Mouse (Mus musculus) lung, postnatal 36 days (tissue): ENCODE data around the gene Cpne4.

Experiments used
- DNase-seq: peaks from one replicate; pipeline ENCODE4 v3.0.0; 2022; ENCODE audit warnings: mixed read lengths

The Cpne4 gene

DNA sequence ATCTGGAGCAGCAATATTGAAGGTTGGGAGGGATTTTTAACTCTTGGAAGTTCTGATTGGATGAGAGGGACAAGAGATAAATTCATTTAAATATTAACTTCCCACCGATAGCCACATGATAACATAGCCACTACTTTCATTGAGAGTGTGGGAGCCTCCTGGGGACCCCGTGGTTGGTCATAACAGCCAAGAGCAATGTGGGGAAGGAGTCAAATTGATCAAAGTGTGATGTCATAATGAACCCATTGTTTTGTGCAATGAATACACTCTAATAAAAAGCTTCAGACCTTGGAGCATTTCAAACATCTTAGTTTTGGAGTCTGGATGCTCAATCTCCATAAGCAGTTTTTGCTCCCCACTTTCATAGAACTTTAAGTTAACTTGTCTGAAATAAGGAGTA, at the start of gene Cpne4:
Gene Cpne4 (plus strand): TSS at position 301 of the 400 bp plus-strand sequence.
- DNase-seq, result no peak

- no peak for DNase-seq
Measured at GRCm38 (mm10) chr9:104515187-104515586, 31.9 kb upstream of the Cpne4 start.

DNA sequence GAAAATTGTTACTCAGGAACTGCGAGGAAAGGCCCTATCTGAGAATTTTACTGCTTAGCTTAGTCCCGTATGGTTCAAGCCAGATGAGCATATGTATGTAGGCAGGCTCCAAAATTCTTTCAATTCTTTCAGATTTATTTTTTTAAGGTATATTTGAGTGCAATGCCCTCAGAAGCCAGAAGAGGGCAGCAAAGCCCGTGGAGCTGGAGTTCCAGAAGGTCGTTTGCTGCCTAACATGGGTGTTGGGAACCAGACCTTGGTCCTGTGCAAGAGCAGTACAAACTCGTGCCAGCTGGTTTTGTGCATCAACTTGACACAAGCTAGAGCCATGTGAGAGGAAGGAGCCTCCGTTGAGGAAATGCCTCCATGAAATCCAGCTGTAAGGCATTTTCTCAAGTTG, 11.6 kb upstream of the Cpne4 start:
- peak; percentile 1 for DNase-seq

DNA sequence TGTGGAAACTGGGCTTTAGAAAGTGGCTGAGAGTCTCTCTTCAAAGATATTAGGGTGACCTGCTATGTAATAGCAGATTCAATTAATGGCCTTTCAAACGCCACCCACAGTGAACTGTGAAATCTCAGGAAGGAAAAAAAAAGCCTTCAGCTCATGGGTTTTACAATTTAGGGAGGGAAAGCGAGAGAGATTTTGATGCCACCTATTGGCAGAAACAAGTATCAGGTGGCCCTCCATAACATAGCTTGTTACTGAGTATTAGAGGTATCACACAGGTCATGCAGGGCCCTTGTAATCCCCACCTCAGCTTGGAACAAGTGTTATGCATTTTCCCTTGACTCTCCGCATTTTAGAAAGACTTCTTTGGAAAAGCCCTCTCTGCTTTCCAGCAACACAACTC, 18.7 kb downstream of the Cpne4 start:
- no peak for DNase-seq

DNA sequence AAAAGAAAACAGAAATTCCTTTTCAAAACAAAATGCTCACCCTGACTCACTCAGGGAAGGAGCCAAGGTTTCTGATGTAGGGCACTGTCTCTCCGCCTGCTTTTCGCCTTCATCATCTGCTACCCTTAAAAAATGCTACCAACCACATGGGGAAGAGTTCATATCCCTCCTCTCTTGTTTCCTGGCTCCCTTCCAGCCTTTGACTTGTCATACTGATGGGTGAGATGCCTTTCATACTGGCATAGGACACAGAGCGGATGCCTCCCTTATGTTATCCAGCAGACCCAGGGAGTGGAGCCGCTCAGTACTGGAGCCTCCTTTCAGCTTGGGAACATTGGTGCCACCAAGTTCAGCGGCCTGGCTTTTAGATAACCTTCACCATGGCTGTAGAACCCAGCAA, 19.4 kb downstream of the Cpne4 start:
- no peak for DNase-seq

- no peak for DNase-seq
Measured at GRCm38 (mm10) chr9:104567096-104567495, 20.0 kb downstream of the Cpne4 start.

GRCm38 (mm10) chr9:104569480-104570167, 22.5 kb downstream of the Cpne4 start:
- DNase-seq, result peak; percentile 62

GRCm38 (mm10) chr9:104572856-104573255, 25.8 kb downstream of the Cpne4 start:
- peak; percentile 24 for DNase-seq

DNA sequence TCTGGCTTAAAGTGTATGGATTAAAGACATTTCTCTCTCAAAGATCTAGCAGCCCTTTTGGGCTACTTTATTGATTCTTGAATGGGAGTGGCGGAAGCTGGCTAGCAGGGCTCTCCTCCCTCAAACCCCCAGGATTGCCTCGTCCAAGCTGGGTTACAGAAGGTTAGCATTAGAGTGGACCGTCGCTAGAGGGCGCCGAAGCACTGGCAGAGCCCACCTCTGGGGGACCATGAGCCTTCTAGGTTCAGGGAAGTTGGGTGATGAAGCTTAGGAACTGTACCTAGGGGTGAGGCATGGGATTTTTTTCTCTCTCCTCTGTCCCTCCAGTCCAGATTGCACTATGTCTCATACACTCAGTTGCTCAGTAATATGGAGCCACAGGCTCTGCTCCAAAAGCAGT, 27.4 kb downstream of the Cpne4 start:
- peak; percentile 53 for DNase-seq

DNA sequence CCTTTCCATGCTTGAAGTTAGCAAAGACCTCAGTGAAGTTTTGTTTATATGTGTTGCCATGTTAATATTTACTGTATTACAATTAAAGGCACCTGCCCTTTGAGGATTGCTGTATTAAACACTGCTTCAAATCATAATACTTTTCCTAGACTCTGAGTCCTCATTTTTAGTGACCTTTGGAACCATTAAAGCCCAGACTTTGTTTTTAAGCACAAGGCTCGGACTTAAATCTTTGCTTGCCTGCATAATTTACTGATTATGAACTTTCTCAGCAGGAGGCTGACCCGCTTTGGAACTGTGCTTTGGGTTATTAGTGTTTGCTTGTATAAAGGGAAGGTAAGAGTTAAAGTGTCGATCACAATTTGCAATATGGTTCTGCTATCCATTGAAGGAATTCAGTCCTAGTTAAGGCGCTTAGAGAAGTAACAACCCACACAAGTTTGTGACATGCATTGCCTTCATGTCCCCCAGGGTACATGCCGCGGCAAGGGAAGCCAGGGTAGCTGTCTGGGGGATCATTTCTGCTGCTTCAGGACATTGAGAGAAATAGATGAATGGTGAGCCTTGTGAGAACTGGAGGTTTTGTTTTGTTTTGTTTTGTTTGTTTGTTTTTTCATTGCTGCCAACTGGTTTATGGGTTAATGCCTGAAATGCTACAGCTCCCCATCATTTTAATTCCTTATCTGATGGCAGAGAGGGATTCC, 35.0 kb downstream of the Cpne4 start:
- DNase-seq, result no peak

GRCm38 (mm10) chr9:104582675-104583074, 35.6 kb downstream of the Cpne4 start:
- peak; percentile 53 for DNase-seq

- DNase-seq, result peak; percentile 12
Measured at GRCm38 (mm10) chr9:104594550-104594949, 47.5 kb downstream of the Cpne4 start.

DNA sequence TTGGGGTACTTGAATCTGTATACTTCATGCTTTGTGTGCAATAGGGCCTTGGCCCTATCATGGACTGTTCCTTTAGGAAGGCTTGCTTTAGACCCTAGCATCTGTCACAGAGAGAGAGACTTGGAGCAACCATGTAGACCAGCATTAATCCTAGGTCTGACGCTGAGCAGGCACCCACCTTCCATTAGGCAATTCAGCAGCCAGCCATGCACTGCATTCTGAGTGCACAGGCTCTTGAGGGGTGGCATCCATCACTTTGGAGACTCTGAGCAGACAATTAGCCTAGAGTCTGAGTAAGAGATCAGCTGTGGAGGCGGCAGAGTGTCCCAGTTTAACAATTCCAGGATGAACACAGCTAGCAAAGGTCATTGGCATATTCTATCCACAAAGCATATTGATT, 47.9 kb downstream of the Cpne4 start:
- no peak for DNase-seq

- no peak for DNase-seq
Measured at GRCm38 (mm10) chr9:104612523-104612922, 65.4 kb downstream of the Cpne4 start.

GRCm38 (mm10) chr9:104616691-104617090, 69.6 kb downstream of the Cpne4 start:
- no peak for DNase-seq

DNA sequence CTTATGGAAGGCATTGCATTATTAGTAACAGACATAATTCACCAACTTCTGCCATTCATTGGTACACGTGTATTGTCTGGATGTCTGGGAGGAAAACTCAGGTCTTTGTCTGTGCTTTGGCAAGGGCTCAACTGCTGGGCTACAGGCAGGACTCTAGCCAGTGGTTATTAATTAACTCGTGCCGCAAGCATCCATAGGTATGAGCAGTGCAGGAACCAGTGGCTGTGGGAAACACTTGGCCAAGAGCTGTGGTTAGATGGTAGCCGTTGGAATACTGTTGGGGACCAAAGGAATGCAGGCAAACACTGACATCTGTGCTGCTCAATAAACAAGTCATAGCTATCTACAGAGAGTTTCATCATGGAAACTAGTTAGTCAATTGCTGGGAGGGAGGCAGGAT, 76.5 kb downstream of the Cpne4 start:
- no peak for DNase-seq

GRCm38 (mm10) chr9:104627816-104628215, 80.7 kb downstream of the Cpne4 start:
- DNase-seq, result no peak

DNA sequence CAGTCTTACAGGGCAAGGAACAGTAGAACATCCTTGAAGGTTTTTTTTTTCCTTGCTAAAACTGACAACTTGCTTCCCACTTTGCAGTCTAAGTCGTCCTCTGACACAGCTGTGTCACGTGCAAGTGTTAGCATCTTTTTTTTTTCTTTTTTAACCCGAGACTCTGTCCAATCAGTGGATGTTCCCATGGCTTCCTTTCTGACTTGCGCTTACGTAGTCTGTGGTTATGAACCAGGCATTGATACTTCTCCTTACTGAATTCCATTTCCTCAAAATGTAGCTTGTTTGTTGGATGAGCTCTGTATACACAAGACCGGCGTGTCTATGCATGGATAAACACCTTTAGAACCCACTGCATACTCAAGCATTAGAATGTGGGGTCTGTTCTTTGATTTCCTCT, 82.2 kb downstream of the Cpne4 start:
- DNase-seq, result peak; percentile 10

DNA sequence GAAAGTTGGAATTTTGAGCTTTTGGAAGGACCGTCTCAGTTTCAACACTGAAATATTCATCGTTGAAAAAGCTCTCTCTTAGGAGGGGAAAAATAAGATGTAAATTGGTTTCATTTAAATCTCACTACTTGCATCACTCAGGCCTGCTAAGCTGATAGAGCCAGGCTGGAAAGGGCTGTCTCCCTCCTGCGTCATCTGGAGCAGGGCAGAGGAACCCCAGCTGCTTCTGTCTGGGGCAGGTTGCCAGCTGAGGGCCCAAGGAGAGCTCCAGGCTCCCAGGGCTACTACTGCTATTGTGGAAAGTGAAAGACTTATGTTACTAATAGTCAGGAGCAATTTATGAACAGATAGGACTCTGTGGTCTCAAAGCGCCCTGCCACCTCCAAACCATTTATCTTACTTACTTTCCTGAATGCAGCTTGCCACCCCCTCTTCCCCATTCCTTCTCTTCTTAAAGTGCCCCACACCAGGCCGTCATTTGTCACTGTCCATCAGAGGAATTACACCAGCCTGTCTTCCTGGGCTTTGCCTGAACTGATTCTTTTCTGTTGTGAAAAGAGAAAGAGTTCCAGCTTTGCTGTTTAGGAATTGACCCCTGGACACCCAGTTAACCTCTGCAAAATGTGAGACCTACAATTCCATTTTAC, 99.4 kb downstream of the Cpne4 start:
- peak; percentile 11 for DNase-seq

- DNase-seq, result no peak
Measured at GRCm38 (mm10) chr9:104652691-104653261, 105.7 kb downstream of the Cpne4 start.

GRCm38 (mm10) chr9:104659758-104660157, 112.7 kb downstream of the Cpne4 start:
- DNase-seq, result no peak

GRCm38 (mm10) chr9:104676665-104677064, 129.6 kb downstream of the Cpne4 start:
- peak; percentile 2 for DNase-seq

DNA sequence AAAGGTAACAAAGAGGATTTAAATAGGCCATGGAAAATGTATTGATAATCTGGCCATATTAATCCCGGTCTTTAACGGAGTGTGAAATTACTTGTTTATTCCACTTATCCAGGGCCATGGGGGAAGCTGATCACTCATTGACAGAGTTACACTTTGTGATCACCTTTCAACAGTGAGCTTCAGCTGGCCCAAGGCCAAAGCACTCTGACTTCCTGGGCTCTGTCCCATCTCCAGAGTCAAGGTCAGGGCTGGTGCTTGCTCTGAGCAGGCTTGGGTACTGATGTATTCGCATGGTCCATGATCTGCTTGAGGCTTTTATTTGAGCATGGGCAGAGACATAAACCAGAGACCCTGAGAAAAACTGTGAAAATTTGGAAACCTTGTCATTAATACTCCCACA, 131.5 kb downstream of the Cpne4 start:
- no peak for DNase-seq

GRCm38 (mm10) chr9:104687051-104687450, 140.0 kb downstream of the Cpne4 start:
- DNase-seq, result no peak
